Mouse (Mus musculus): ENCODE measurements around the gene Slc25a33. TPM values are rescaled to one million over a fixed set of nuclear protein-coding genes. Genes with fewer than 3 reads are reported as not detected.

Slc25a33 gene
- 10 to 100 TPM; 30.5 to 31.8 TPM for total RNA-seq (2021)
- long read RNA-seq, experiment 1, transcript Slc25a33-201 (7 exons, 1,887 nt), result major isoform, 64 of 68 reads
- long read RNA-seq, experiment 1, partial matches to known transcripts, result 0 of 68 reads
- long read RNA-seq, experiment 1, other reads (novel, unspliced or antisense), result 4 of 68 reads
- long read RNA-seq, experiment 2, transcript Slc25a33-201 (7 exons, 1,887 nt), result major isoform, 62 of 65 reads
- long read RNA-seq, experiment 2, partial matches to known transcripts, result 1 of 65 reads
- long read RNA-seq, experiment 2, other reads (novel, unspliced or antisense), result 2 of 65 reads

DNA sequence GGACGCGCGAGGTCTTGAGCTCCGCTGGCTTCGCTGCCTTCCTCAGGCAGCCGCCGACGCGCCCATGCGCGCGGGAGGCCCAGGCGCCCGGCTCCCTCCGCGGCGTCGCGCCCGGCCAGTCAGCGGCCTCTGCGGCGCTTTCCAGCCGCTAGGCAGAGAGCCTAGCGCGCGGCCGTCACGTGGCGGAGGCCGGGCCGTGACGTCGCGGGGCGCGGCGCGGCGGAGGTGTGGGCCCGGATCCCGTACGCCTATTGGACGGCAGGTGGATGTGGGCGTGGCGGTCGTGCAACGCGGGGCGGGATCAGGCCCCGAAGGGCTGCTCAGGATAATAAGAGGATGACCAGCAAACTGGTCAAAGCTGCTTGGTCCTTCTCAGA is at the start of gene Slc25a33:
Gene Slc25a33 (minus strand): TSS at position 184 of the 377 bp plus-strand sequence.
- peak; percentile 96 to 97 for DNase-seq (ENCODE audit: low spot score in 2 of 2)

DNA sequence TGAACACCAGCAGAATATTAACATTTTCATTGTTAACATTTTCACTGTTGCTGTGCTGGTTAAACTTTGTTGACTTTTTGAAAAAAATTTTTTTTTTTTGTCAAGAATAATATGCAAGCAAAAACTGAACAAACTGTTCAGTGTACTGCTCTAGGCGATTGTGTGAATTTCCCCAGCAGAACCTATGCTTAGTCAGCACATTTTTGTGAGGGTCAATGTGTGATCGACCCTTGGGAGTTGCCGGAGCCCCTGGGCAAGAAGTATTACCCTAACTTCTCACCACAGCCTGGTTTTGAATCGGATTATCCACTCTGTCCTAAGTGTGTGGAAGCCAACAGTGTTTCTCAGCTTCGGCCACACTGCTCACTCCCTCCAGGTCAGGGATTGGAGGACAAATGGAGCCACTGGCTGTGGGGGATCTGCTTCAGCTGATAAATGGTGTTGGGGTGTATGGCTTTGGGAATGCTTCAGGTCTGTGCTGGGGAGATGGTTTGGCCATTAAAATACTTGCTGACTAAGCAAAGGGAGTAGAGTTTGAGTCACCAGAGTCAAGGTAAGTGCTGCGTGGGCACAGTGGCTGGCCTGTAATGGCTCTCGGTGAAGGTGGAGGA is 48.6 kb upstream of the Slc25a33 start:
- no peak for DNase-seq (ENCODE audit: low spot score in 2 of 2)

DNA sequence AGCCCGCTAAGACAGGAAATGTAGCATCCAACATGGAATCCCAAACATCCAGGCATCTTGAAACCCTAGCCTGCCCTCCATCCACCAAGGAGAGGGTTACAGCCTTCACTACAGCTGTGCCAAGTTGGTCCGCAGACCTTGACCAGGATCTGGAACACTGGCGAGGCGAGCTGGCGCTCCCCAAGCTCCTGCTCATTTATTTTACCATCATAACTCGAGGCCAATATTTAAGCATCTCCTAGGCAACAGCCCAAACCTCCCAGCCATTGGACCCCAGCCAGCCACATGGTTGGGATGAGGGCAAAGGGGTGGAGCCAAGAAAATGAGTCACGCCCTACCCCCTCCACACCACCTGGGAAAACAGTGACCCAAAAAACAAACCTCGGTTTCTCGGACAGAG is 48.0 kb upstream of the Slc25a33 start:
- DNase-seq (ENCODE audit: low spot score in 2 of 2), result no peak

DNA sequence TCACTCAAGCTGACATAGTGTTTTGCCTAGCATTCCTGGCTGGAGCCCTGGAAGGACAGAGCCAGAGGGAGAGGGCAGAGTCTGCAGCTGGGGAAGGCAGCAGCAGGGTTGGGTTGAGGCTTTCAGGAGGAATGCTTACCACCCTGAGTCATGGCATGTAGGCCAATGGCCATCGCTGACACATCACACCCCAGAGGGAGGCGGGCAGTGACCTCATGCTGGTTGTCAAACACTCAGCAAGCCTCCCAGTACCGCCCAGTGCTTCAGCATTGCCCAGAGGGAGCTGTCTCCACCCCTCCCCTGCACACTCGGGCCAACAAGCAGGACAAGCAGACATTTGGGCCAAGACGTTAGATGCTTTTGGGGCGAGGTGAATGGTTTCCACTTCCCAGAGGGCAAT is 46.5 kb upstream of the Slc25a33 start:
- no peak for DNase-seq (ENCODE audit: low spot score in 2 of 2)

DNA sequence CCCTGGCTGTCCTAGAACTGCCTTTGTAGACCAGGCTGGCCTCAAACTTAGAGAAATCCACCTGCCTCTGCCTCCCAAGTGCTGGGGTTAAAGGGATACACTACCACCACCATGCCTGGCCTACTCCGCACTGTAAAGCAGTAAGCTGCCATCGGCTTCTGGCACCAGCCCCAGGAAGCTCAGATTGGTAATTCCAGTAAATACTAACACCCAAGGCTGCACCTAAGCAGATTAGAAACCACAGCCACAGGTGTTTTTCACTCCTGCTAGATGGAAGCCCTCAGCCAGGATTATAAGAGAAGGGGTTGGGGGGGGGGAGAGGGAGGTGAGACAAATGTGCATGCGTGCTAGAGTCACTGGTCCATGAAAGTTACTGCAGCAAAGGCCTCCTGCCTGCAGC is 45.1 kb upstream of the Slc25a33 start:
- no peak for DNase-seq (ENCODE audit: low spot score in 2 of 2)

DNA sequence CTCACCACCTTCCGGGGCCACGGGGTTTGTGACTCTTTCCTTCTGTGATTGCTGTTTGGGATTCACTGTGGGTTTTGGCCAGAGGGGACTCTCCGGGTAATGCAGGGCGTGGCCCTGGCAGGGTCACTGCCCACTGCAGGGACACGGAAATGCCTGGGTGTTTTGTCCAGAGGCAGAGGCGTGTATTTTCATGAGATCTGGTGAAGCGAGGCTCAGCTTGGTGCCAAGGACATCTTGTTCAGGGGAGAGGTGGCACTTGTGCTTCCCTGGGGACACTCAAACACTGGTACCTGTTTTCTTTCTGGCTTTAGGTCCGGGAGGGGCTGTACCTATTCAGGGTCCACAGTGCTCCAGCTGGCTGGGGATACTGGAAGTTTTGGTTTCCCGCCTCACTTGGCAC is 42.5 kb upstream of the Slc25a33 start:
- DNase-seq (ENCODE audit: low spot score in 2 of 2), result no peak

DNA sequence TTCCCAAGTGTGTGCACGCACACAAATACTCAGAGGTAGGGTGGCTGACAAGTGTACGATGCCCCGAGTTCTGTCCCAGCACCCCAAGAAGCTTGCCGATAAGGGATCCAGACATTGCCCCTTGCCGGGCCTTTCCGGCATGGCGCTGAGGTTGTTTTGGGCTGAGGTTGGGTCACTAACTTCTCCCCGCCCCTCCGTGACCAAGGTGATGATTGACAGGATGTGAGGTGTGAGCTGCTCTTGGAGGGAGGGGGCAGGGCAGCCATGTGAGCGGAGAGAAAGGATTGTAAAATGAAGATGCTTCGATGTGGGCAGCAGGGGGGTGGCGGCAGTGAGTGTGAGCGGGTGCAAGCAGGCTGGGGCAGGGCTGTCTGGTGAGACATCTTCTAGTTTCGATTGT is 41.5 kb upstream of the Slc25a33 start:
- DNase-seq (ENCODE audit: low spot score in 2 of 2), result no peak

DNA sequence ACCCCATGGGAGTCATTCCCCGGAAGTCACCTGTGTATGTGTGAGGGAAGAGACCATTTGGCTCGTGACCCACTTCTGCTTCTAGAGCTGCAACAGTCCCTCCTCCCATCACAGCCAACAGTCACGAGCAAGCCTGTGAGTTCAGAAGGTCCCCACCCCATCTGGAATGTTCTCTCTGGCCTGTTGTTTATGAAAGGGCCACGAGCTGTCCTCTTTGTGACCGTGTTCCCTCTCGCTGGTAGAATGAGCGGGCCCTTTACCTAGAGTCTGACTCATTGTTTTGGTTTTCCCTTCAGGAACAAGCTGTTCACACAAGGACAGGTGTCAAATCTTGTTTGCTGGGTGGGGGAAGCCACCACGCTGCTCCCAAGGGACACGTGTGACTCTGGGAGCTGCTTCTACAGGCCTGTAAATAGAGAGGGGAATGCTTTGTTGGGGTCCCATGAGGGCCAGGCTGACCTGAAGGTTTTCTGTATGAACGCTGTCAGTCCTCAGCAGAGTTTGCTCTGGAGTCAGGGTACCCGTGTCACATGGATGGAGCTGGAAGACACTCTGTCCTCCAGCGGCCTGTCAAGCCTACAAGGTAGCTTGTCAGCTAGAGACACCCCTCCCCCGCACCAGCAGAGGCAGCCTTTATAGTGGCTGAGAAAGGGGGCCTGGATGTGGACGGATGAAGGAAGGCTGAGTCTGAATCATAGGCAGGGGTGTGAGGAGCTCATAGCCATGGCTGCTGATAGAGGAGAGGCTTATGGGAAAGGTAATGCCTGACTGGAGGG is 39.5 kb upstream of the Slc25a33 start:
- no peak for DNase-seq (ENCODE audit: low spot score in 2 of 2)

DNA sequence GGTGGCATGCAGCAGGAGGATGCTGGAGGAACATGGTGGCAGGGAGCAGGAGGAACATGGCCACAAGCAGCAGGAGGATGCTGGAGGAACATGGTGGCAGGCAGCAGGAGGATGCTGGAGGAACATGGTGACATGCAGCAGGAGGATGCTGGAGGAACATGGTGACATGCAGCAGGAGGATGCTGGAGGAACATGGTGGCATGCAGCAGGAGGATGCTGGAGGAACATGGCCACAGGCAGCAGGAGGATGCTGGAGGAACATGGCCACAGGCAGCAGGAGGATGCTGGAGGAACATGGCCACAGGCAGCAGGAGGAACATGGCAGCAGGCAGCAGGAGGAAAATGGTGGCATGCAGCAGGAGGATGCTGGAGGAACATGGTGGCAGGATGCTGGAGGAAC is 36.3 kb upstream of the Slc25a33 start:
- DNase-seq (ENCODE audit: low spot score in 2 of 2), result peak in 1 of 2 experiments; percentile 46

DNA sequence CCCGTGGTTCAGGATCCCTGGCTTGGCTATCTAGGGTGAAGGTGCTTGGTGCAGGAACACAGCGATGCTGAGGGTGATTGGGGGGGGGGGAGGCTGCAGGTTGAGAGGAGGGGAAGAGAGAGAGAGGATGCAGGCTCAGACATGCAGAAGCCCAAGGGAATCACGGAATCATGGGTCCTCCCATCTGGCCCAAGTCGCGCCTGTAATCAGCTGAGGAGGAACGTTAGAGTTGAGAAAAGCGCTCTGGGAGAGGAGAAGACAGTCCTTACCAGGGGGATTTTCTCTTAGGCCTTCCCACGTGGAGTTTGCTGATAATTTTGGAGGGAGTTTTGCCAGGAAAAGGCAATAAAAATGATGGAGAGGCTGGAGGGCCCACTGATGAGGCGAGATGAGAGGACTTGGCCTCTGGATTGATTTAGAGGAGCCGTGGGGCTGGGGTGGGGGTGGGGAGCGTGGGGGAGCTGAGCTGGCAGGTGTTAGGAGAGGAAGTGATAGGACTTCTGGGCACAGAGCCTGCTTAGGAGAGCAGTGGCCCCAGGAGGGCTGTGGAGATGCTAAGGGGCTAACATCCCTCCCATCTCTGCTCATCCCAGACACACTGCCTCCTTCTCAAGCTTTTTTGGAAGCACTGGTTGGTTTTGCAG is 34.6 kb upstream of the Slc25a33 start:
- no peak for DNase-seq (ENCODE audit: low spot score in 2 of 2)

DNA sequence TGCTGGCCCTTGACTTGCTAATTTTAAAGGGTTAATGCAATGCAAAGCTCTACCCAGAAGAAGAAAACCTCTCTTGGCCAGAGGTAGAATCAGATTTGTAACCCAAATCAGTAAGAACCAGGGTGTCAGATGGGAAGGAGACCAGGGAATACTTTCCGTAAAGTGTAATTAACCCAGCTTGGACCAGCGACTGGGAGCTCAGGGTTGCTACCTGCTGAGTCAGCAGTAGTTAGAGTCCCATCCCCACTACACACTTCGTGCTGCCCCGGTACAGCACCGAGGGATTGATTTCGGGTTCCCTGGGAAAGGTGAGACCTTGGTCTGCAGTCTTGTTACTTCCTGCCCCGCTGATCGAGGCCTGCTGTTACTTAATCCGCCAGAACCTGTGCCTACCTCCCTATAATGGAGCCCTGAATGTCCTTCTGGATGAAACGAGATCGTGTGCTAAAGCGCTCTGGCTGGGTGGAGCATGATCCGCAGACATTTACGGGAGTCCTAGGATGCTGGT is 34.0 kb upstream of the Slc25a33 start:
- DNase-seq (ENCODE audit: low spot score in 2 of 2), result no peak

DNA sequence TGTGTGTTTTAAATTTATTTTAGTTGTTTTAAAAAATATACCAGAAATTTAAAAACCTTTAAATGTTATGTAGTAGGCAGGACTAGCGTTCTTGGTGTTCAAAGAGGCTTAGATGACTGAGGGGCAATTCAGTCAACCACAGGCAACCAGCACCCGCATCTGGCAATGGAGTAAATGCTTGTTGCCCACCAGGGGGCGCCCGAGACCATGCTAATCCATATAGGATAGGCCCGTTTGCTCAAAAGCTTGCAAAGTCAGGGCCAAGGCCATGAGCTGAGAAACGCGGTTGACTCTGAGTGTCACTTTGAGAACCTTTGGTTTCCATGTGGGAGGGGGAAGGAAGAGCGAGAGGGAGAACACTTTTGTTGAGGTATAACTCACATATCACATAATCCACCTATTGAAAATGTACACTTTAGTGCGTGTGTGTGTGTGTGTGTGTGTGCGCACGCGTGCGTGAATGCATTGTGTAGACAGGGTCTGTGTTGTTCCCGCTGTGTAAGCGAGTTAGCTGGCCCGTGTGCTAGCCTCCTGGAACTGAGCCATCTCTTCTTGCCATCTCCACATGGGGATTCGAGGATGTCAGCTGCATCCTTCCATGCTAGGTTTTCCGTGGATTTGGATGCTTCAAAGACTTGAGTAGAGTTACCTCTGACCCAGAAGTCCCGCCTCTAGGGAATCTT is 32.8 kb upstream of the Slc25a33 start:
- peak; percentile 91 to 97 for DNase-seq (ENCODE audit: low spot score in 2 of 2)

DNA sequence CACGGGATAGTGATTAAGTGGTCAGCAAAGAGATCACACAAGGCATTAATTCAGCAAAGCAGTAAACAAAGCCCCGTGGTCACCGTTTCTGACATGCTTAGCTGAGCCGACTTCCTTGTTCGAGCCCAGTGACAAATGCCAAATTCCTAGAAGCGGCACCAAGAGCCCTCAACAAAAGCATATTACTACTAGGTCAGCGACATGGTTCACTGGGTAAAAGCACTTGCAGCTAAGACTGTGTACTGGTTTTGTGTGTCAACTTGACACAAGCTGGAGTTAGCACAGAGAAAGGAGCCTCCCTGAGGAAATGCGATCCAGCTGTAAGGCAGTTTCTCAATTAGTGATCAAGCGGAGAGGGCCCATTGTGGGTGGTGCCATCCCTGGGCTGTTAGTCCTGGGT is 28.2 kb upstream of the Slc25a33 start:
- no peak for DNase-seq (ENCODE audit: low spot score in 2 of 2)

DNA sequence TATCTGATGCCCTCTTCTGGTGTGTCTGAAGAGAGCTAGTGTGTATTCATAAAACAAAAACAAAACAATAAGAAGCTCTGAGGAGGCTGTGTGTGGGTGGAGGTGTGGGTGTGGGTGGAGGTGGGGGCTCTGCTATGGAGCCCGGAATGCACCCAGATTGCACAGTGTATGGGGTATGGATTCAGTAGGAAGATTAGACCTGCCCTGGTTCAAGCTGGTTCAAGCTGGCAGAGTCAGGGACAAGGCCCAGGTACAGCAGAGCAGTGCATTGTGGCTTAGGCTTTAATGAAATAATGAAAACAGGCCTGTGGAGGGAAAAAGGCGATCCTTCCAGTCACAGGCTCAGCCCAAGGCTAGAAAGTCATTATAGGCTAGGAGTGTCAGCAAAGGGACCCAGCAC is 26.5 kb upstream of the Slc25a33 start:
- DNase-seq (ENCODE audit: low spot score in 2 of 2), result no peak

DNA sequence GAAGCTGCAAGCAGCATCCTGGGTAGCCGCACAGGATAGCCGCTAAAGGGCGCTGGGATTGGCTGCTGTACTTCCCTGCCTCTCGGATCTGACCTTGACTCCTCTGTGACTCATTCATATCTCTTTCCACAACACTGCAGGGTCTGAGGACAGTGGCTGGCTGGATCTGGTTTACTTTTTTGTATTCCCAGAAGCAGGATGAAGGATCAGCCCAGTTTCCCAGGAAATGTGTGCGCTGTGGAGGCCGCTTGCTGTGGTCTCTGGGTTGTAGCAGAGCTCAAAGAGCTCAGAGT is 26.0 kb upstream of the Slc25a33 start:
- DNase-seq (ENCODE audit: low spot score in 2 of 2), result no peak

DNA sequence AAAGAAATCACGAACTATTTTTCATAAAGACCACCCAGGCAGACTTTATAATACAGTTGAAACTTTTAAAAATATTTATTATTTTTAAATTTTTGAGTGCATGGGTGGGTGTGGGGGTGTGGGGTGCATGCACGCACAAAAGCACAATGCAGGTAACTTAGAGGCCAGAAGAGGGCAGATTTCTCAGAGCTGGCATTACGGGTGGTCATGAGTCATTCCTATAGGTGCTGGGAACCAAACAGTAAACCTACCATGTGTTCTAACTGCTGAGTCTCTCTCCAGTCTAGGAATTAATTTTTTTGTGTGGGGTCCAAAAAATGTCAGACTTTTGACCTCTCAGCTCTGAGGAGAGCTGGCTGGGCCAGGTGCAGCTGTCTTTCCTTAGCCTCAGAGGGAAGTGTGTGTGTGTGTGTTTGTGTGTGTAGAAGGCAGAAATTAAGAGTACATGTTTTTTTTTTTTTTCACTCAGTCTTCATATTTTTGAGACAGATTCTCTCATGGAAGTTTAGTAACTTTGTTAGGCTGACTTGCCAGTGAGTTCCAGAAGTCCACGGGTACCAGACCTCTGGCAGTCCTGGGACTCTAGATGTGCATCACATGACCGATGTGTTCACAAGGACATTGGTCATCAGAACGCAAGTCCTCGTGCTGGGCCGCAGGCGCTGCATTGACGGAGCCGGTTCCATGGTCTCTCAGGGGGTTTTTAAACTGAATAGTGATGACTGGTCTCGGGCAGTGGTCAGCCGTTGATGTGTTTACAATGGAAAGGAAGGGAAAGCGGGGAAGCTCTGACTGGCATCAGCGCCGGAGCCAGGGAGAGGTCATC is 25.5 kb upstream of the Slc25a33 start:
- DNase-seq (ENCODE audit: low spot score in 2 of 2), result no peak

DNA sequence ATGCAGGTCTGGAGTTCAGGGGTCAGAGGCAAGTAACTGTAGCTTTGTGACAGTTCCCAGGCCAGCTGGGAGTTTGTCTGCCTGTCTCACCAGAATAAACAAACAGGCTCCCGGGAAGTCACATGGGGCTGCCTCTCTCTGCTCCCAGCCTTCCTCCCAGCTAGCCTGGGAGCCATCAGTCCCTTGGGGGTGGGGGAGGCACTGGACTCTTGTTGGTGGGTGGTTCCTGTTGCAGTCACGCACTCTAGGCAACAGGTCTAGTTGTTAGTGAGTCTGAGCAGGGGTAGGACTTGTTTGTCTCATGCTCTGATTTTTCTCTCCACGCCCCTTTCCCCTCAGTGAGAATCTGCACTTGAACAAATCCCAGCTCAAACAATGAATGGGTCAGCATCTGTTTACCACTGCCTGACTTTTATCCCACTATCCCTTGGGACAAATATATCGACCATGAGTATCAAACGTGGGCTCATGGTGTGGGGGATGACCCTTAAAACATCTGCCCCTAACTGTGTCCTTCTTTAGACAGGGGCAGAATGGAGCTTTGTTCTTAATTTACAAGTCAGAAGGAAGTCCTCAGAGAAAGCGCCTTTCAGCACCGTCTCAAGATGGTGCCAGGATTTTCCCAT is 24.7 kb upstream of the Slc25a33 start:
- DNase-seq (ENCODE audit: low spot score in 2 of 2), result no peak

DNA sequence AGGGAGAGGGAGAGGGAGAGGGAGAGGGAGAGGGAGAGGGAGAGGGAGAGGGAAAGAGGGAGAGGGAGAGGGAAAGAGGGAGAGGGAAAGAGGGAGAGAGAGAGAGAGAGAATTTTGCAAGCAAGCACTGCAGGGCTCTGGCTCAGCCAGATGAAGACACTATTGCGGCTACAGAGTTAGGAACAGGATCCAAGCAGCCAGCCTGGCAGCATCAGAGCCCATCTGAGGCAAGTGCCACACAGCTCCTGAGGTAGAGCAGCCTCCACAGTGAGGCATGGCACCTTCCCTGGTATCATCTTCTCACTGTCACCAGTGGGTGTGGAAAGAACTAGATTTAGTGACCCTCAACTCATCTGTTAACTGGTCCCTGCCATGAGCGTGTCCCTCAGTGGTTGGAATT is 24.0 kb upstream of the Slc25a33 start:
- DNase-seq (ENCODE audit: low spot score in 2 of 2), result no peak

DNA sequence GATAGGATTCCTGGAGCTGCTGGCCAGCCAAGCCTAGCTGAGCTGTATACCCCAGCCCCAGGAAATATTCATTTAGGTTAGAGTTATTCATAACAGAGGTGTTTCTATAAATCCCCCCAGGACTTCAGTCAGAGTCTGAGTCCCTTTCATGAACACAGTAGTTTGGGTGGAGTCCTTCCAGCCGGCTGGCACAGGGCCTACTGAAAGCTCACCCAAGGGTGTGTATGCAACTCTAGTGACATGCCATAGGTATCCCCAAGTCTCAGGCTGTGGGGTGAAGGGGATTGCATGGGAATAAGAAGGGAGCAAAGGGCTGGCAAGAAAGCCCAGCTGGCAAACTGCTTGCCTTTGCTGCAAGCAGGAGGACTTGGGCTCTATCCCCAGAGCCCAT is 23.1 kb upstream of the Slc25a33 start:
- no peak for DNase-seq (ENCODE audit: low spot score in 2 of 2)

Data from left cerebral cortex, adult 18-20 months (tissue).